Mouse (Mus musculus) G1E (cell line): ENCODE measurements around the gene Dnajb2.

Experiments used
- CTCF ChIP-seq: IDR thresholded peaks from 2 replicates; pipeline ENCODE4 v1.5.1; 2012; ENCODE audit warnings: low read depth, low read length, inconsistent platforms, mixed read lengths
- TAL1 ChIP-seq: conservative IDR thresholded peaks from 2 replicates; pipeline ENCODE4 v1.6.1; 2012; ENCODE audit warnings: low read depth, low read length, inconsistent platforms, mixed read lengths

DNA sequence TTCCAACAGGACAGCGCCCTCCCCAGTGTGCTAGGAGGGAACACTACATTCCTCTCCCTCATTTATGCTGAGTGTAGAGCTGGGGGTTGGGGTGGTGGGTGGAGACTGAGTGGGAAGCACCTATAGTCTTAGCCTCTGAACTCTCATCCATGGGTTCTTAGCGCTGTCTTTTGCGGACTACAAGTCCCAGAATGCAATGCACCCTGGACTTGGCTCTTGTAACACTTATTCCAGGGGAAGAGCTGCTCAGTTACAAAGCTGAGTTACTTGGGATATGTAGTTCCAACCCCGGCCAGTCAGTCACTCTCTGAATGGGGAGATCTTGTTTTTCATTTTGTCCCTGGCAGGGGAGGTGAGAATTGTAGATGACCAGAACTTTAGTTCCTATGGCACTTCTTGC, 8.6 kb downstream of the Dnajb2 start:
- TF ChIP-seq CTCF (no peak), TAL1 (no peak)
